Comparison of ENCODE assay signal across 8 mouse cellular contexts in genomic region chr13:17693816-17694215, GRCm38 (mm10). TPM values are rescaled to one million over a fixed set of nuclear protein-coding genes. Genes with fewer than 3 reads are reported as not detected.
DNase-seq lines count a peak whose midpoint lies in the region; ATAC-seq and TF ChIP-seq lines count a peak whose summit lies in the region.

No protein-coding gene starts in this region.

- H3K4me3 ChIP-seq in liver, adult 2 months (ENCODE audit: insufficient read depth, low read depth, low read length), result peak overlapping the region; percentile 91; the same call in 1 of the 2 replicates
- peak overlapping the region; percentile 84 for H3K4me3 ChIP-seq in heart, postnatal 0 days (ENCODE audit: low read depth, low read length)
- H3K4me3 ChIP-seq in liver, embryonic 14.5 days (ENCODE audit: insufficient read depth in 1 of 2, low read depth in 2 of 2, low read length in 2 of 2), result peak overlapping the region in 1 of 2 experiments; percentile 94; a peak in 2 of 4 replicates
- no peak overlapping the region for H3K4me3 ChIP-seq in stomach, embryonic 15.5 days (replicated peaks)
- no peak overlapping the region for H3K4me3 ChIP-seq in thymus, adult 2 months (ENCODE audit: control insufficient read depth, insufficient read depth, low read length)

- WGBS in liver, adult 2 months, result 45% methylated on average over 5 of the region's 5 CpGs
- WGBS in heart, postnatal 0 days, result 52% methylated on average over 5 of the region's 5 CpGs
- 55% methylated on average over 5 of the region's 5 CpGs for WGBS in liver, embryonic 14.5 days (ENCODE audit: insufficient replicate concordance)
- WGBS in stomach, embryonic 15.5 days, result 61% methylated on average over 5 of the region's 5 CpGs
- WGBS in thymus, adult 2 months, result 21% methylated on average over 5 of the region's 5 CpGs

- H3K27ac ChIP-seq in liver, adult 2 months (replicated peaks; ENCODE audit: insufficient read depth, low read depth, low read length), result no peak overlapping the region
- H3K27ac ChIP-seq in heart, postnatal 0 days (ENCODE audit: low read depth), result no peak overlapping the region
- H3K27ac ChIP-seq in liver, embryonic 14.5 days, result no peak overlapping the region
- no peak overlapping the region for H3K27ac ChIP-seq in stomach, embryonic 15.5 days
- H3K27ac ChIP-seq in thymus, adult 2 months (ENCODE audit: control insufficient read depth, insufficient read depth, low read length), result no peak overlapping the region

- no peak for TF ChIP-seq EP300 in heart, postnatal 0 days (IDR thresholded peaks at IDR 0.05; ENCODE audit: low read depth)
- TF ChIP-seq EP300 in liver, embryonic 14.5 days (IDR thresholded peaks at IDR 0.05; ENCODE audit: low read depth), result no peak

- no peaks in the 10 kb centered on the region for H3K9me3 ChIP-seq in heart, postnatal 0 days (replicated peaks; ENCODE audit: control insufficient read depth, low read length)
- H3K9me3 ChIP-seq in liver, embryonic 14.5 days (ENCODE audit: control insufficient read depth, low read length), result no peaks in the 10 kb centered on the region
- H3K9me3 ChIP-seq in stomach, embryonic 15.5 days, result no peaks in the 10 kb centered on the region

- peak overlapping the region; percentile 84 for H3K4me2 ChIP-seq in heart, postnatal 0 days (ENCODE audit: low read depth, low read length)
- peak overlapping the region; percentile 77 for H3K4me2 ChIP-seq in liver, embryonic 14.5 days (ENCODE audit: low read depth)
- peak overlapping the region; percentile 44; the same call in 1 of the 2 replicates for H3K4me2 ChIP-seq in stomach, embryonic 15.5 days

- no peaks in the 10 kb centered on the region for H3K27me3 ChIP-seq in liver, adult 2 months (ENCODE audit: control insufficient read depth, insufficient read depth, low read length)
- no peaks in the 10 kb centered on the region for H3K27me3 ChIP-seq in heart, postnatal 0 days (ENCODE audit: control insufficient read depth, insufficient read depth, low read length)
- H3K27me3 ChIP-seq in liver, embryonic 14.5 days (ENCODE audit: control insufficient read depth, insufficient read depth, low read length), result no peaks in the 10 kb centered on the region
- no peaks in the 10 kb centered on the region for H3K27me3 ChIP-seq in stomach, embryonic 15.5 days (replicated peaks)
- H3K27me3 ChIP-seq in thymus, adult 2 months (ENCODE audit: control insufficient read depth, insufficient read depth, low read length), result no peaks in the 10 kb centered on the region

- no peak for TF ChIP-seq CTCF in liver, adult 2 months (IDR thresholded peaks at IDR 0.05; ENCODE audit: low read depth, low read length)
- TF ChIP-seq CTCF in heart, postnatal 0 days (IDR thresholded peaks at IDR 0.05; ENCODE audit: low read depth), result no peak
- no peak for TF ChIP-seq CTCF in liver, embryonic 14.5 days (IDR thresholded peaks at IDR 0.05; ENCODE audit: low read depth)
- TF ChIP-seq CTCF in thymus, adult 2 months (IDR thresholded peaks at IDR 0.05; ENCODE audit: borderline replicate concordance, control insufficient read depth, extremely low read depth, insufficient read depth, low read length, poor library complexity), result no peak

- no peak overlapping the region for H3K9ac ChIP-seq in liver, adult 2 months (ENCODE audit: low read depth, low read length)
- H3K9ac ChIP-seq in heart, postnatal 0 days (replicated peaks; ENCODE audit: low read depth, low read length), result peak overlapping the region; percentile 83; the same call in 1 of the 2 replicates
- peak overlapping the region; percentile 81 for H3K9ac ChIP-seq in liver, embryonic 14.5 days (replicated peaks)
- H3K9ac ChIP-seq in stomach, embryonic 15.5 days, result no peak overlapping the region

- no peak for ATAC-seq in heart, postnatal 0 days (ENCODE audit: insufficient read depth, low read depth)
- ATAC-seq in liver, embryonic 14.5 days (ENCODE audit: insufficient read depth), result no peak
- no peak for ATAC-seq in stomach, embryonic 15.5 days (ENCODE audit: insufficient read depth, low FRiP score, low read depth)

- H3K4me1 ChIP-seq in liver, adult 2 months (ENCODE audit: control insufficient read depth, insufficient read depth, low read length), result peaks cover 15% of the 10 kb centered on the region
- peaks cover 13% of the 10 kb centered on the region; the same call in 1 of the 2 replicates for H3K4me1 ChIP-seq in heart, postnatal 0 days (ENCODE audit: control insufficient read depth, insufficient read depth)
- H3K4me1 ChIP-seq in liver, embryonic 14.5 days (replicated peaks; ENCODE audit: control insufficient read depth in 2 of 2, insufficient read depth in 2 of 2, low read length in 1 of 2), result peaks cover 0 to 7% of the 10 kb centered on the region in 2 experiments; a peak in 1 of 4 replicates
- peaks cover 7% of the 10 kb centered on the region; the same call in 1 of the 2 replicates for H3K4me1 ChIP-seq in stomach, embryonic 15.5 days
- no peaks in the 10 kb centered on the region for H3K4me1 ChIP-seq in thymus, adult 2 months (replicated peaks; ENCODE audit: control insufficient read depth, insufficient read depth, low read length)

- DNase-seq in liver, adult 2 months (ENCODE audit: extremely low read depth, low read depth, low spot score), result peak; percentile 65
- no peak for DNase-seq in liver
- DNase-seq in adrenal gland, postnatal 36 days, result peak; percentile 0 to 9
- no peak for DNase-seq in heart, postnatal 0 days (ENCODE audit: low spot score)
- DNase-seq in liver, embryonic 14.5 days (ENCODE audit: low read depth in 3 of 3, low spot score in 3 of 3), result peak in 1 of 3 experiments; percentile 7
- DNase-seq in frontal cortex, postnatal 25 days (ENCODE audit: low spot score in 2 of 2), result no peak
- no peak for DNase-seq in thymus, adult 2 months

- peaks cover 6% of the 10 kb centered on the region; the same call in 1 of the 2 replicates for H3K79me2 ChIP-seq in liver, adult 2 months (ENCODE audit: control insufficient read depth, insufficient read depth, low read length)

- TF ChIP-seq POLR2A in liver, adult 2 months (IDR thresholded peaks at IDR 0.05; ENCODE audit: extremely low read depth, insufficient read depth, low read length), result no peak
- TF ChIP-seq POLR2A in thymus, adult 2 months (IDR thresholded peaks at IDR 0.05; ENCODE audit: control insufficient read depth, extremely low read depth, insufficient read depth, low read length, poor library complexity), result no peak

- H3K36me3 ChIP-seq in liver, adult 2 months (ENCODE audit: control insufficient read depth, insufficient read depth, low read length), result no peaks in the 10 kb centered on the region
- H3K36me3 ChIP-seq in heart, postnatal 0 days (replicated peaks; ENCODE audit: control insufficient read depth, insufficient read depth, low read length), result no peaks in the 10 kb centered on the region
- H3K36me3 ChIP-seq in liver, embryonic 14.5 days (replicated peaks; ENCODE audit: control insufficient read depth, insufficient read depth, low read depth), result no peaks in the 10 kb centered on the region
- H3K36me3 ChIP-seq in stomach, embryonic 15.5 days, result no peaks in the 10 kb centered on the region
- H3K36me3 ChIP-seq in thymus, adult 2 months (ENCODE audit: control insufficient read depth, insufficient read depth, low read length), result 0 out of 2 replicates have a peak, but pooled peaks cover 3% of the 10 kb centered on the region

RNA-seq across cellular contexts. Expression of gene Mplkip, which starts 1.2 kb away (rescaled TPM):
- total RNA-seq in liver, adult 2 months (2014; rRNA removed), result 8.4 and 10.5 TPM in 2 replicates
- polyA plus RNA-seq in liver, adult 2 months (2012; rRNA removed), result 4.8 and 6.0 TPM in 2 replicates
- total RNA-seq in adrenal gland, postnatal 36 days (2021), result 10 to 100 TPM; 20.7 to 26.3 TPM
- total RNA-seq in heart, postnatal 0 days (2014; rRNA removed; ENCODE audit: low replicate concordance), result 6.0 and 7.0 TPM in 2 replicates
- 20.1 and 20.8 TPM in 2 replicates for polyA plus RNA-seq in heart, postnatal 0 days (2015; fragmentation: Nextera tagmentation; extraction: Ambion mirVana)
- polyA plus RNA-seq in liver, embryonic 14.5 days (2012; rRNA removed), result 7.8 and 8.3 TPM in 2 replicates
- 31.0 and 35.2 TPM in 2 replicates for polyA plus RNA-seq in liver, embryonic 14.5 days (2014; fragmentation: Nextera tagmentation; extraction: Ambion mirVana)
- 49.7 and 52.2 TPM in 2 replicates for polyA plus RNA-seq in stomach, embryonic 15.5 days (2015; fragmentation: Nextera tagmentation; extraction: Ambion mirVana)
- polyA plus RNA-seq in thymus, adult 2 months (2012; rRNA removed), result 33.9 and 41.3 TPM in 2 replicates

RNA-seq across cellular contexts. Expression of gene Sugct, which starts 1.5 kb away (rescaled TPM):
- 22.8 and 25.4 TPM in 2 replicates for total RNA-seq in liver, adult 2 months (2014; rRNA removed)
- polyA plus RNA-seq in liver, adult 2 months (2012; rRNA removed), result 10.9 and 12.7 TPM in 2 replicates
- 10 to 100 TPM in 1 of 2 experiments, 1 to 10 TPM in 1; 4.3 to 11.0 TPM for total RNA-seq in adrenal gland, postnatal 36 days (2021)
- total RNA-seq in heart, postnatal 0 days (2014; rRNA removed; ENCODE audit: low replicate concordance), result 1.3 and 1.7 TPM in 2 replicates
- polyA plus RNA-seq in heart, postnatal 0 days (2015; fragmentation: Nextera tagmentation; extraction: Ambion mirVana), result 3.9 and 4.4 TPM in 2 replicates
- polyA plus RNA-seq in liver, embryonic 14.5 days (2012; rRNA removed), result 0.96 and 1.4 TPM in 2 replicates
- polyA plus RNA-seq in liver, embryonic 14.5 days (2014; fragmentation: Nextera tagmentation; extraction: Ambion mirVana), result 2.9 and 3.2 TPM in 2 replicates
- 5.5 and 7.1 TPM in 2 replicates for polyA plus RNA-seq in stomach, embryonic 15.5 days (2015; fragmentation: Nextera tagmentation; extraction: Ambion mirVana)
- polyA plus RNA-seq in thymus, adult 2 months (2012; rRNA removed), result 0.50 and 1.00 TPM in 2 replicates

Comparison
In these comparisons a context has a peak if more than half of its experiments do, and no peak if none do; other contexts are left out.
1. DNase-seq: peak in liver, adult 2 months (single experiment) and adrenal gland, postnatal 36 days (2 of 2); none in liver (single experiment), heart, postnatal 0 days (single experiment), frontal cortex, postnatal 25 days (0 of 2) and thymus, adult 2 months (single experiment).
2. H3K9ac ChIP-seq: peak in heart, postnatal 0 days (single experiment) and liver, embryonic 14.5 days (single experiment); none in liver, adult 2 months (single experiment) and stomach, embryonic 15.5 days (single experiment).
3. H3K4me3 ChIP-seq: peak in liver, adult 2 months (single experiment) and heart, postnatal 0 days (single experiment); none in stomach, embryonic 15.5 days (single experiment) and thymus, adult 2 months (single experiment).
4. Peak in every context shown above with its lines, with median percentiles within 50 percentile points of each other: H3K4me2 ChIP-seq.